Mouse (Mus musculus) heart, adult 2 months (tissue): ENCODE results near the gene Txnrd2.

ENCODE experiments used
- CTCF ChIP-seq: fragments of 200-600 bp; IDR thresholded peaks from 2 replicates; pipeline ENCODE4 v1.8.1; 2022; ENCODE audit warnings: antibody characterized with exemption, mild to moderate bottlenecking, moderate library complexity
- EP300 ChIP-seq: fragments of 200-500 bp; IDR thresholded peaks from 2 replicates; pipeline ENCODE4 v1.6.1; 2011; ENCODE audit warnings: low read depth, low read length, control low read depth; ENCODE audit not compliant: insufficient read depth
- POLR2A ChIP-seq: fragments of 200-500 bp; IDR thresholded peaks from 2 replicates; pipeline ENCODE4 v1.6.1; 2011; ENCODE audit warnings: mild to moderate bottlenecking, low read depth, low read length, control low read depth; ENCODE audit not compliant: insufficient read depth

DNA sequence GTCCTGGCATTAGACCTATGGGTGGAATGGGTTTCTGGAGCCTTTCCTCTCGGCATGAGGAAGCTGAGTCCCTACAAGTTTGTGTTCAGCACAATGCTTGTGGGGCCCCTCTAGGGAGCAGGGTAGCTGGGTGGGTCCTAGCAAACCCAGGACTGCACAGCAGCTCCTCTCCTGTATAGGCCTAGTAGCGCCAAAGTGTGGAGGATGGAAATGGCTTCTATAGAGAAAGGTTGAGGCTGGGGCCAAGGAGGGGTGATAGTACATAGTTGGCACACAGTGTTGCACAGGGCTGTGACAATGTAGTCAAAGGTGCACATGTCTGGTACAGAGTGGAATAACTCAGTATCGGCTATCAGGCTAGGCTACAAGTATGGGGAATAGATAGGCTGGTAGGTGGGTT lies 32.1 kb upstream of the Txnrd2 start:
- TF ChIP-seq POLR2A (no peak), CTCF (no peak), EP300 (no peak)
